Mouse (Mus musculus): ENCODE results near the gene Adh4. TPM values are rescaled to one million over a fixed set of nuclear protein-coding genes. Genes with fewer than 3 reads are reported as not detected.

Adh4 gene
- 0.21 and 0.25 TPM in 2 replicates for total RNA-seq (2012; rRNA removed)
- not detected in 2 replicates for total RNA-seq (2014; rRNA removed)
- not detected in 2 replicates for polyA plus RNA-seq (2012; ENCODE audit: insufficient read length, low read depth)

- H3K27me3 ChIP-seq (replicated peaks) = no peaks in the 10 kb centered on the region
- H3K27ac ChIP-seq (ENCODE audit: insufficient read depth, low read depth) = no peak within 1 kb of the TSS
- H3K9ac ChIP-seq (ENCODE audit: insufficient read depth, low read depth) = no peak within 1 kb of the TSS
- no peak for TF ChIP-seq BHLHE40 (IDR thresholded peaks at IDR 0.05; ENCODE audit: low read depth, low read length)
- TF ChIP-seq NELFE (IDR thresholded peaks at IDR 0.05; ENCODE audit: low read depth, low read length) = no peak
- TF ChIP-seq JUN (IDR thresholded peaks at IDR 0.05; ENCODE audit: insufficient read depth, low read depth, low read length) = no peak
- no peak for TF ChIP-seq TCF12 (IDR thresholded peaks at IDR 0.05; ENCODE audit: low read depth, low read length)
- TF ChIP-seq SMC3 (IDR thresholded peaks at IDR 0.05; ENCODE audit: low read depth, low read length) = no peak
- no peak for TF ChIP-seq MAFK (IDR thresholded peaks at IDR 0.05; ENCODE audit: insufficient replicate concordance, low read length)
- no peak for TF ChIP-seq CHD1 (IDR thresholded peaks at IDR 0.05; ENCODE audit: low read depth, low read length)
- no peak for TF ChIP-seq JUND (conservative IDR thresholded peaks at IDR 0.05; ENCODE audit: low read depth, low read length)
- TF ChIP-seq USF1 (IDR thresholded peaks at IDR 0.05; ENCODE audit: low read depth, low read length) = no peak
- TF ChIP-seq ELF1 (IDR thresholded peaks at IDR 0.05; ENCODE audit: low read depth, low read length) = no peak
- TF ChIP-seq ZKSCAN1 (IDR thresholded peaks at IDR 0.05; ENCODE audit: borderline replicate concordance, low read depth, low read length) = no peak
- TF ChIP-seq ZMIZ1 (IDR thresholded peaks at IDR 0.05; ENCODE audit: low read depth, low read length) = no peak
- TF ChIP-seq MEF2A (IDR thresholded peaks at IDR 0.05; ENCODE audit: borderline replicate concordance, low read depth, low read length) = no peak
- TF ChIP-seq POLR2A (IDR thresholded peaks at IDR 0.05; ENCODE audit: low read depth, low read length) = no peak
- TF ChIP-seq KAT2A (IDR thresholded peaks at IDR 0.05; ENCODE audit: insufficient replicate concordance, low read length) = no peak
- no peak for TF ChIP-seq CHD2 (IDR thresholded peaks at IDR 0.05; ENCODE audit: low read length)
- TF ChIP-seq ZNF384 (IDR thresholded peaks at IDR 0.05; ENCODE audit: low read depth, low read length) = no peak
- TF ChIP-seq HCFC1 (IDR thresholded peaks at IDR 0.05; ENCODE audit: low read depth, low read length) = no peak
- no peak for TF ChIP-seq RAD21 (IDR thresholded peaks at IDR 0.05; ENCODE audit: low read depth, low read length)
- H3K9me3 ChIP-seq (replicated peaks; ENCODE audit: low read length) = no peaks in the 10 kb centered on the region
- no peaks in the 10 kb centered on the region for H3K36me3 ChIP-seq (replicated peaks in 1 of 2; ENCODE audit: control insufficient read depth in 1 of 2, insufficient read depth in 1 of 2, low read length in 1 of 2)
- H3K4me1 ChIP-seq (ENCODE audit: control insufficient read depth in 1 of 2, insufficient read depth in 2 of 2) = peaks cover 7 to 13% of the 10 kb centered on the region in 2 experiments
- dilution Hi-C loops (cut with MboI; ENCODE audit: extremely low pct_ligation_motif_present, extremely low pct_unique_long_range_greater_than_20kb, low sequenced_read_pairs) = no loop called here
- no peaks in the 10 kb centered on the region for H3K79me2 ChIP-seq (replicated peaks; ENCODE audit: control insufficient read depth, extremely low read depth, insufficient read depth, poor library complexity, severe bottlenecking)
- no peak for DNase-seq (ENCODE audit: extremely low read depth)
- H3K4me3 ChIP-seq (replicated peaks in 1 of 3; ENCODE audit: low read depth in 2 of 3, low read length in 2 of 3, poor library complexity in 1 of 3) = no peak within 1 kb of the TSS
- no peak within 1 kb of the TSS for H3K4me2 ChIP-seq (ENCODE audit: insufficient read depth, low read depth, poor library complexity, severe bottlenecking)
- in situ Hi-C loops (cut with MboI; ENCODE audit: low pct_ligation_motif_present, low pct_unique_long_range_greater_than_20kb, low sequenced_read_pairs) = no loop called here
Observed at GRCm38 (mm10) chr3:138415121-138415690, at the start of gene Adh4. Gene Adh4 (plus strand): TSS chr3:138415466.

GRCm38 (mm10) chr3:138366181-138366580 lies 49.1 kb upstream of the Adh4 start:
- Histone ChIP-seq H3K36me3 (replicated peaks in 1 of 2; ENCODE audit: control insufficient read depth in 1 of 2, insufficient read depth in 1 of 2, low read length in 1 of 2) (no peaks in the 10 kb centered on the region), H3K4me3 (replicated peaks in 1 of 3; ENCODE audit: low read depth in 2 of 3, low read length in 2 of 3, poor library complexity in 1 of 3) (no peak overlapping the region), H3K4me1 (ENCODE audit: control insufficient read depth in 1 of 2, insufficient read depth in 2 of 2) (no peaks in the 10 kb centered on the region), H3K79me2 (replicated peaks; ENCODE audit: control insufficient read depth, extremely low read depth, insufficient read depth, poor library complexity, severe bottlenecking) (no peaks in the 10 kb centered on the region), H3K4me2 (ENCODE audit: insufficient read depth, low read depth, poor library complexity, severe bottlenecking) (no peak overlapping the region), H3K27me3 (replicated peaks) (no peaks in the 10 kb centered on the region), H3K27ac (ENCODE audit: insufficient read depth, low read depth) (no peak overlapping the region), H3K9ac (ENCODE audit: insufficient read depth, low read depth) (no peak overlapping the region), H3K9me3 (replicated peaks; ENCODE audit: low read length) (no peaks in the 10 kb centered on the region)
- dilution Hi-C loops (cut with MboI; ENCODE audit: extremely low pct_ligation_motif_present, extremely low pct_unique_long_range_greater_than_20kb, low sequenced_read_pairs) (no loop called here), in situ Hi-C loops (cut with MboI; ENCODE audit: low pct_ligation_motif_present, low pct_unique_long_range_greater_than_20kb, low sequenced_read_pairs) (no loop called here)
- no peak for DNase-seq (ENCODE audit: extremely low read depth)
- TF ChIP-seq GABPA (IDR thresholded peaks at IDR 0.05; ENCODE audit: insufficient replicate concordance, low read depth, low read length) (no peak), ZMIZ1 (IDR thresholded peaks at IDR 0.05; ENCODE audit: low read depth, low read length) (no peak), NRF1 (IDR thresholded peaks at IDR 0.05; ENCODE audit: low read depth, low read length) (no peak), ZKSCAN1 (IDR thresholded peaks at IDR 0.05; ENCODE audit: borderline replicate concordance, low read depth, low read length) (no peak), USF2 (conservative IDR thresholded peaks at IDR 0.05; ENCODE audit: low read depth, low read length) (no peak), RAD21 (IDR thresholded peaks at IDR 0.05; ENCODE audit: low read depth, low read length) (no peak), MAZ (IDR thresholded peaks at IDR 0.05; ENCODE audit: low read depth, low read length) (no peak), SIN3A (IDR thresholded peaks at IDR 0.05; ENCODE audit: low read length) (no peak), RCOR1 (conservative IDR thresholded peaks at IDR 0.05; ENCODE audit: low read depth, low read length) (no peak), UBTF (IDR thresholded peaks at IDR 0.05; ENCODE audit: low read depth, low read length) (no peak), TCF12 (IDR thresholded peaks at IDR 0.05; ENCODE audit: low read depth, low read length) (no peak), POLR2A (IDR thresholded peaks at IDR 0.05; ENCODE audit: low read depth, low read length) (no peak), SMC3 (IDR thresholded peaks at IDR 0.05; ENCODE audit: low read depth, low read length) (no peak), NELFE (IDR thresholded peaks at IDR 0.05; ENCODE audit: low read depth, low read length) (no peak), EP300 (IDR thresholded peaks at IDR 0.05; ENCODE audit: low read length) (no peak), ZNF384 (IDR thresholded peaks at IDR 0.05; ENCODE audit: low read depth, low read length) (no peak), MAX (IDR thresholded peaks at IDR 0.05; ENCODE audit: low read length) (no peak), POLR2AphosphoS2 (IDR thresholded peaks at IDR 0.05; ENCODE audit: low read depth, low read length) (no peak), MEF2A (IDR thresholded peaks at IDR 0.05; ENCODE audit: borderline replicate concordance, low read depth, low read length) (no peak), TBP (conservative IDR thresholded peaks at IDR 0.05; ENCODE audit: low read depth, low read length) (no peak)

Data from CH12.LX (cell line).